Mouse (Mus musculus) G1E (cell line): ENCODE results near the gene Tmem8. TPM values are rescaled to one million over a fixed set of nuclear protein-coding genes. Genes with fewer than 3 reads are reported as not detected.

Source experiments
- ATAC-seq: 2 replicates; pipeline ENCODE4 v1.8.0; 2016; ENCODE audit warnings: mild to moderate bottlenecking; ENCODE audit not compliant: insufficient number of reproducible peaks, poor library complexity, low FRiP score, severe bottlenecking; ENCODE audit errors: extremely low read depth
- DNase-seq: peaks from one replicate; pipeline ENCODE4 v3.0.0; 2012; ENCODE audit warnings: low spot score
- H3K27me3 ChIP-seq: 2 replicates; pipeline ENCODE4 v1.6.1; 2012; ENCODE audit warnings: mild to moderate bottlenecking, low read length, inconsistent platforms; ENCODE audit not compliant: insufficient read depth
- H3K36me3 ChIP-seq: replicated peaks from 2 replicates; pipeline ENCODE3; 2012; ENCODE audit warnings: mild to moderate bottlenecking, inconsistent platforms
- H3K4me1 ChIP-seq: 2 replicates; pipeline ENCODE4 v1.6.1; 2012; ENCODE audit warnings: low read depth, low read length, inconsistent platforms, mixed read lengths; ENCODE audit not compliant: insufficient read depth
- H3K4me3 ChIP-seq: 2 replicates; pipeline ENCODE4 v1.5.1; 2012; ENCODE audit warnings: low read depth, mild to moderate bottlenecking, inconsistent platforms, low read length, moderate library complexity, mixed read lengths
- H3K9me3 ChIP-seq: replicated peaks from 2 replicates; pipeline ENCODE4 v1.6.1; 2012; ENCODE audit warnings: inconsistent platforms
- CTCF ChIP-seq: IDR thresholded peaks from 2 replicates; pipeline ENCODE4 v1.5.1; 2012; ENCODE audit warnings: low read depth, low read length, inconsistent platforms, mixed read lengths
- GATA1 ChIP-seq: IDR thresholded peaks from 2 replicates; pipeline ENCODE4 v1.6.1; 2012; ENCODE audit warnings: borderline replicate concordance, low read length, inconsistent platforms, mixed read lengths
- GATA2 ChIP-seq: IDR thresholded peaks from 2 replicates; pipeline ENCODE4 v1.6.1; 2012; ENCODE audit warnings: low read depth, low read length, inconsistent platforms, borderline replicate concordance
- POLR2AphosphoS5 ChIP-seq: IDR thresholded peaks from 2 replicates; pipeline ENCODE4 v1.6.1; 2012; ENCODE audit warnings: low read depth, low read length, inconsistent platforms; ENCODE audit not compliant: insufficient replicate concordance
- TAL1 ChIP-seq: conservative IDR thresholded peaks from 2 replicates; pipeline ENCODE4 v1.6.1; 2012; ENCODE audit warnings: low read depth, low read length, inconsistent platforms, mixed read lengths
- polyA plus RNA-seq: library from polyadenylated mRNA; stranded (reverse); fragments of >175 nt; gene quantifications from 2 replicates; pipeline ENCODE4 v1.2.3, GENCODE M21; 2012
- total RNA-seq, 2 experiments: library from RNA; stranded (forward) in 1 of 2; stranded (reverse) in 1 of 2; fragments of 200-1000 nt in 1 of 2; fragments of >200 nt in 1 of 2; fragmentation: Nextera tagmentation in 1 of 2; gene quantifications; 2 replicates each; pipeline ENCODE4 v1.2.3; 2014 to 2017

Tmem8 gene
- total and polyA plus RNA-seq, 3 experiments = 3.0 to 6.4 (median 3.5) TPM

- no peak for TF ChIP-seq POLR2AphosphoS5
- no peak for TF ChIP-seq GATA1
- TF ChIP-seq GATA2 = no peak
- H3K9me3 ChIP-seq = no peaks in the 10 kb centered on the region
- H3K36me3 ChIP-seq = peaks cover 8% of the 10 kb centered on the region
- H3K27me3 ChIP-seq = peaks cover 49% of the 10 kb centered on the region
- no peak for DNase-seq
- peaks cover 42% of the 10 kb centered on the region for H3K4me1 ChIP-seq
- H3K4me3 ChIP-seq = no peak overlapping the region
- no peak for ATAC-seq
Measured at GRCm38 (mm10) chr17:26115956-26116487, 2.9 kb downstream of the Tmem8 start.

- Histone ChIP-seq H3K4me1 (peaks cover 41% of the 10 kb centered on the region), H3K4me3 (no peak overlapping the region), H3K27me3 (peaks cover 43% of the 10 kb centered on the region), H3K36me3 (peaks cover 8% of the 10 kb centered on the region), H3K9me3 (no peaks in the 10 kb centered on the region)
- DNase-seq = no peak
- no peak for ATAC-seq
- TF ChIP-seq POLR2AphosphoS5 = no peak
- TF ChIP-seq TAL1 = no peak
- no peak for TF ChIP-seq CTCF
- no peak for TF ChIP-seq GATA1
- TF ChIP-seq GATA2 = no peak
Measured at GRCm38 (mm10) chr17:26116503-26117258, 3.6 kb downstream of the Tmem8 start.

GRCm38 (mm10) chr17:26119766-26120710, 6.9 kb downstream of the Tmem8 start:
- H3K9me3 ChIP-seq = no peaks in the 10 kb centered on the region
- ATAC-seq = 0 out of 2 replicates have a peak, but pooled peaks have one; percentile 17
- DNase-seq = peak; percentile 59
- peaks cover 23% of the 10 kb centered on the region for H3K36me3 ChIP-seq
- peaks cover 25% of the 10 kb centered on the region for H3K27me3 ChIP-seq
- H3K4me1 ChIP-seq = peaks cover 39% of the 10 kb centered on the region
- H3K4me3 ChIP-seq = peak overlapping the region; percentile 47; the same call in 1 of the 2 replicates
- TF ChIP-seq TAL1 (no peak), CTCF (peak; percentile 79)

GRCm38 (mm10) chr17:26122431-26123140, 9.5 kb downstream of the Tmem8 start:
- no peaks in the 10 kb centered on the region for H3K9me3 ChIP-seq
- ATAC-seq (no peak), DNase-seq (no peak)
- no peak for TF ChIP-seq GATA2
- no peak for TF ChIP-seq GATA1
- TF ChIP-seq TAL1 = no peak
- TF ChIP-seq CTCF = no peak
- no peak for TF ChIP-seq POLR2AphosphoS5
- no peak overlapping the region for H3K4me3 ChIP-seq
- H3K27me3 ChIP-seq = peaks cover 8% of the 10 kb centered on the region; the same call in 1 of the 2 replicates
- H3K36me3 ChIP-seq = peaks cover 43% of the 10 kb centered on the region
- H3K4me1 ChIP-seq = peaks cover 46% of the 10 kb centered on the region

- peak; percentile 92 for DNase-seq
- peaks cover 46% of the 10 kb centered on the region for H3K4me1 ChIP-seq
- H3K9me3 ChIP-seq = no peaks in the 10 kb centered on the region
- ATAC-seq = peak; percentile 89
- H3K4me3 ChIP-seq = peak within 1 kb of the TSS; percentile 86
- peaks cover 8% of the 10 kb centered on the region; the same call in 1 of the 2 replicates for H3K27me3 ChIP-seq
- TF ChIP-seq TAL1 (no peak), CTCF (no peak)
- H3K36me3 ChIP-seq = peaks cover 48% of the 10 kb centered on the region
Measured at GRCm38 (mm10) chr17:26123267-26123684, 10.2 kb downstream of the Tmem8 start, which contains the start of gene Mrpl28. TSS of gene Mrpl28 (plus strand) at chr17:26123500.

GRCm38 (mm10) chr17:26124560-26124959, 11.5 kb downstream of the Tmem8 start:
- H3K9me3 ChIP-seq = no peaks in the 10 kb centered on the region
- peaks cover 61% of the 10 kb centered on the region for H3K36me3 ChIP-seq
- H3K4me1 ChIP-seq = peaks cover 43% of the 10 kb centered on the region
- no peak for DNase-seq
- no peak for ATAC-seq
- TF ChIP-seq POLR2AphosphoS5 (no peak), CTCF (no peak), TAL1 (no peak), GATA2 (no peak), GATA1 (no peak)
- H3K27me3 ChIP-seq = no peaks in the 10 kb centered on the region
- peak overlapping the region; percentile 86 for H3K4me3 ChIP-seq
